Mouse (Mus musculus): ENCODE results near the gene Eva1c.

Gene Eva1c

GRCm38 (mm10) chr16:90924606-90925370 is 98.3 kb downstream of the Eva1c start:
- peak; percentile 36 to 59 for DNase-seq

GRCm38 (mm10) chr16:90925461-90925860 is 98.9 kb downstream of the Eva1c start:
- peak; percentile 85 to 88 for DNase-seq

GRCm38 (mm10) chr16:90927446-90927845 is 100.9 kb downstream of the Eva1c start:
- no peak for DNase-seq

GRCm38 (mm10) chr16:90933534-90934176 is 107.1 kb downstream of the Eva1c start:
- no peak for DNase-seq

GRCm38 (mm10) chr16:90934193-90934686 is 107.7 kb downstream of the Eva1c start:
- DNase-seq: peak; percentile 72 to 83

GRCm38 (mm10) chr16:90934687-90935328 is 108.3 kb downstream of the Eva1c start, which contains the start of gene Cfap298:
Gene Cfap298 (minus strand): TSS chr16:90935114.
- DNase-seq: peak; percentile 93 to 96

GRCm38 (mm10) chr16:90941246-90941645 is 114.7 kb downstream of the Eva1c start:
- no peak for DNase-seq

- DNase-seq: no peak
Measured at GRCm38 (mm10) chr16:90946977-90947376, 120.5 kb downstream of the Eva1c start.

- DNase-seq: no peak
Measured at GRCm38 (mm10) chr16:90950354-90950963, 123.9 kb downstream of the Eva1c start.

GRCm38 (mm10) chr16:90953147-90953546 is 126.6 kb downstream of the Eva1c start:
- DNase-seq: no peak

- no peak for DNase-seq
Measured at GRCm38 (mm10) chr16:90953770-90954169, 127.3 kb downstream of the Eva1c start.

All from kidney, postnatal 4 days (tissue).